Mouse (Mus musculus) E14TG2a.4 (cell line): ENCODE measurements at regions not wholly inside any gene's neighbourhood (a gene's known extent, or its start where the extent isn't known, plus 50 kb on each side); places are given as distances from the start of the nearest gene placed in this dataset.

Experiments
- H3K27me3 ChIP-seq: 2 replicates; pipeline ENCODE4 v1.6.1; 2014; ENCODE audit warnings: low read length, control low read depth; ENCODE audit not compliant: insufficient read depth
- H3K36me3 ChIP-seq: 2 replicates; pipeline ENCODE4 v1.6.1; 2014; ENCODE audit warnings: low read length, control low read depth; ENCODE audit not compliant: insufficient read depth
- H3K4me1 ChIP-seq: replicated peaks from 2 replicates; pipeline ENCODE4 v1.6.1; 2014; ENCODE audit warnings: low read depth, low read length, control low read depth
- H3K4me3 ChIP-seq: replicated peaks from 2 replicates; pipeline ENCODE4 v1.5.1; 2014; ENCODE audit warnings: mild to moderate bottlenecking, low read length
- H3K9me3 ChIP-seq: 2 replicates; pipeline ENCODE4 v1.6.1; 2014; ENCODE audit warnings: low read length, control low read depth
- CTCF ChIP-seq: conservative IDR thresholded peaks from 2 replicates; pipeline ENCODE4 v1.5.1; 2014; ENCODE audit warnings: low read length
- NANOG ChIP-seq: IDR thresholded peaks from 2 replicates; pipeline ENCODE4 v1.6.1; 2014; ENCODE audit warnings: borderline replicate concordance, low read length, mixed read lengths
- POU5F1 ChIP-seq: IDR thresholded peaks from 2 replicates; pipeline ENCODE4 v1.6.1; 2014; ENCODE audit warnings: low read length, borderline replicate concordance

- Histone ChIP-seq H3K27me3 (no peaks in the 10 kb centered on the region), H3K4me3 (no peak overlapping the region), H3K36me3 (no peaks in the 10 kb centered on the region), H3K9me3 (peaks cover 3% of the 10 kb centered on the region; the same call in 1 of the 2 replicates), H3K4me1 (no peaks in the 10 kb centered on the region)
- no peak for TF ChIP-seq CTCF
- TF ChIP-seq POU5F1, result no peak
- TF ChIP-seq NANOG, result no peak
These were observed 535.6 kb downstream of the Gja1 start for GRCm38 (mm10) chr10:56912711-56913110.

- no peak for TF ChIP-seq NANOG
- TF ChIP-seq POU5F1, result no peak
- TF ChIP-seq CTCF, result no peak
- H3K9me3 ChIP-seq, result no peaks in the 10 kb centered on the region
- no peaks in the 10 kb centered on the region for H3K36me3 ChIP-seq
These were observed 537.0 kb downstream of the Gja1 start for GRCm38 (mm10) chr10:56914103-56914502.

GRCm38 (mm10) chr10:56918412-56918811 lies 541.3 kb downstream of the Gja1 start:
- H3K4me1 ChIP-seq, result no peaks in the 10 kb centered on the region
- H3K27me3 ChIP-seq, result no peaks in the 10 kb centered on the region
- no peak overlapping the region for H3K4me3 ChIP-seq
- TF ChIP-seq NANOG (no peak), CTCF (no peak), POU5F1 (no peak)
- no peaks in the 10 kb centered on the region for H3K9me3 ChIP-seq
- no peaks in the 10 kb centered on the region for H3K36me3 ChIP-seq

More at GRCm38 (mm10) chr10:56914103-56914502, 537.0 kb downstream of the Gja1 start:
- Histone ChIP-seq H3K27me3 (no peaks in the 10 kb centered on the region), H3K4me3 (no peak overlapping the region), H3K4me1 (no peaks in the 10 kb centered on the region)

- H3K4me3 ChIP-seq, result no peak overlapping the region
- no peaks in the 10 kb centered on the region for H3K36me3 ChIP-seq
- H3K9me3 ChIP-seq, result no peaks in the 10 kb centered on the region
- no peaks in the 10 kb centered on the region for H3K27me3 ChIP-seq
- TF ChIP-seq POU5F1, result no peak
- no peak for TF ChIP-seq CTCF
- TF ChIP-seq NANOG, result no peak
- H3K4me1 ChIP-seq, result no peaks in the 10 kb centered on the region
These were observed 543.9 kb downstream of the Gja1 start for GRCm38 (mm10) chr10:56920711-56921672.

GRCm38 (mm10) chr10:56935174-56935573 lies 551.0 kb upstream of the Hsf2 start:
- Histone ChIP-seq H3K27me3 (no peaks in the 10 kb centered on the region), H3K9me3 (no peaks in the 10 kb centered on the region), H3K4me1 (no peaks in the 10 kb centered on the region), H3K36me3 (no peaks in the 10 kb centered on the region), H3K4me3 (no peak overlapping the region)
- TF ChIP-seq NANOG, result no peak
- no peak for TF ChIP-seq CTCF
- no peak for TF ChIP-seq POU5F1

- no peak for TF ChIP-seq POU5F1
- TF ChIP-seq NANOG, result no peak
- no peak for TF ChIP-seq CTCF
- no peaks in the 10 kb centered on the region for H3K9me3 ChIP-seq
- H3K36me3 ChIP-seq, result no peaks in the 10 kb centered on the region
These were observed 544.2 kb upstream of the Hsf2 start for GRCm38 (mm10) chr10:56941972-56942371.

GRCm38 (mm10) chr10:56944434-56945145 lies 541.6 kb upstream of the Hsf2 start:
- Histone ChIP-seq H3K36me3 (no peaks in the 10 kb centered on the region), H3K4me1 (no peaks in the 10 kb centered on the region), H3K4me3 (no peak overlapping the region), H3K9me3 (no peaks in the 10 kb centered on the region), H3K27me3 (no peaks in the 10 kb centered on the region)
- no peak for TF ChIP-seq CTCF

More at GRCm38 (mm10) chr10:56941972-56942371, 544.2 kb upstream of the Hsf2 start:
- H3K4me1 ChIP-seq, result no peaks in the 10 kb centered on the region
- no peaks in the 10 kb centered on the region for H3K27me3 ChIP-seq
- H3K4me3 ChIP-seq, result no peak overlapping the region

- Histone ChIP-seq H3K4me3 (no peak overlapping the region), H3K36me3 (no peaks in the 10 kb centered on the region), H3K4me1 (no peaks in the 10 kb centered on the region), H3K9me3 (no peaks in the 10 kb centered on the region), H3K27me3 (no peaks in the 10 kb centered on the region)
- TF ChIP-seq NANOG (no peak), CTCF (no peak)
These were observed 529.5 kb upstream of the Hsf2 start for GRCm38 (mm10) chr10:56956728-56957127.
